Mouse (Mus musculus): Measurements from ENCODE around the gene Fryl. TPM values are rescaled to one million over a fixed set of nuclear protein-coding genes. Genes with fewer than 3 reads are reported as not detected.

The Fryl gene
- polyA plus RNA-seq, 1 experiment = 157 TPM

- TF ChIP-seq CTCF (IDR thresholded peaks at IDR 0.05; ENCODE audit: control insufficient read depth, insufficient read depth, low read length) (no peak), POLR2A (IDR thresholded peaks at IDR 0.05; ENCODE audit: borderline replicate concordance, control insufficient read depth, low read depth, low read length) (no peak)
- H3K4me3 ChIP-seq (replicated peaks; ENCODE audit: control insufficient read depth, low read depth, low read length) = no peak overlapping the region
- H3K4me1 ChIP-seq (ENCODE audit: control insufficient read depth, insufficient read depth, low read length) = no peaks in the 10 kb centered on the region; the same call in 1 of the 2 replicates
- H3K27ac ChIP-seq (ENCODE audit: control insufficient read depth, insufficient read depth, low read depth, low read length, poor library complexity) = no peak overlapping the region
- 82% methylated on average over 11 of the region's 11 CpGs for WGBS
Measured at GRCm38 (mm10) chr5:73135131-73135530, 121.3 kb downstream of the Fryl start.

GRCm38 (mm10) chr5:73133833-73134185 lies 122.6 kb downstream of the Fryl start:
- Histone ChIP-seq H3K4me3 (replicated peaks; ENCODE audit: control insufficient read depth, low read depth, low read length) (no peak overlapping the region), H3K4me1 (ENCODE audit: control insufficient read depth, insufficient read depth, low read length) (no peaks in the 10 kb centered on the region; the same call in 1 of the 2 replicates), H3K27ac (ENCODE audit: control insufficient read depth, insufficient read depth, low read depth, low read length, poor library complexity) (no peak overlapping the region)
- WGBS = 40% methylated on average over 5 of the region's 5 CpGs
- TF ChIP-seq POLR2A (IDR thresholded peaks at IDR 0.05; ENCODE audit: borderline replicate concordance, control insufficient read depth, low read depth, low read length) (no peak), CTCF (IDR thresholded peaks at IDR 0.05; ENCODE audit: control insufficient read depth, insufficient read depth, low read length) (peak; percentile 30; the same call in 1 of the 2 replicates)

GRCm38 (mm10) chr5:73132998-73133832 lies 123.2 kb downstream of the Fryl start:
- H3K4me3 ChIP-seq (replicated peaks; ENCODE audit: control insufficient read depth, low read depth, low read length) = no peak overlapping the region
- TF ChIP-seq CTCF (IDR thresholded peaks at IDR 0.05; ENCODE audit: control insufficient read depth, insufficient read depth, low read length) = no peak
- TF ChIP-seq POLR2A (IDR thresholded peaks at IDR 0.05; ENCODE audit: borderline replicate concordance, control insufficient read depth, low read depth, low read length) = no peak
- H3K27ac ChIP-seq (ENCODE audit: control insufficient read depth, insufficient read depth, low read depth, low read length, poor library complexity) = no peak overlapping the region
- no peaks in the 10 kb centered on the region; the same call in 1 of the 2 replicates for H3K4me1 ChIP-seq (ENCODE audit: control insufficient read depth, insufficient read depth, low read length)
- WGBS = 76% methylated on average over 29 of the region's 29 CpGs

GRCm38 (mm10) chr5:73130984-73131383 lies 125.4 kb downstream of the Fryl start:
- no peaks in the 10 kb centered on the region; the same call in 1 of the 2 replicates for H3K4me1 ChIP-seq (ENCODE audit: control insufficient read depth, insufficient read depth, low read length)
- no peak for TF ChIP-seq POLR2A (IDR thresholded peaks at IDR 0.05; ENCODE audit: borderline replicate concordance, control insufficient read depth, low read depth, low read length)
- TF ChIP-seq CTCF (IDR thresholded peaks at IDR 0.05; ENCODE audit: control insufficient read depth, insufficient read depth, low read length) = no peak
- H3K27ac ChIP-seq (ENCODE audit: control insufficient read depth, insufficient read depth, low read depth, low read length, poor library complexity) = no peak overlapping the region
- WGBS = 89% methylated on average over 6 of the region's 6 CpGs
- no peak overlapping the region for H3K4me3 ChIP-seq (replicated peaks; ENCODE audit: control insufficient read depth, low read depth, low read length)

- H3K4me1 ChIP-seq (ENCODE audit: control insufficient read depth, insufficient read depth, low read length) = no peaks in the 10 kb centered on the region; the same call in 1 of the 2 replicates
- no peak overlapping the region for H3K4me3 ChIP-seq (replicated peaks; ENCODE audit: control insufficient read depth, low read depth, low read length)
- 75% methylated on average over 5 of the region's 5 CpGs for whole genome bisulfite sequencing
- TF ChIP-seq CTCF (IDR thresholded peaks at IDR 0.05; ENCODE audit: control insufficient read depth, insufficient read depth, low read length) = no peak
- TF ChIP-seq POLR2A (IDR thresholded peaks at IDR 0.05; ENCODE audit: borderline replicate concordance, control insufficient read depth, low read depth, low read length) = no peak
- H3K27ac ChIP-seq (ENCODE audit: control insufficient read depth, insufficient read depth, low read depth, low read length, poor library complexity) = no peak overlapping the region
Measured at GRCm38 (mm10) chr5:73129871-73130270, 126.5 kb downstream of the Fryl start.

GRCm38 (mm10) chr5:73119969-73120725 lies 136.3 kb downstream of the Fryl start:
- Histone ChIP-seq H3K4me1 (ENCODE audit: control insufficient read depth, insufficient read depth, low read length) (no peaks in the 10 kb centered on the region), H3K27ac (ENCODE audit: control insufficient read depth, insufficient read depth, low read depth, low read length, poor library complexity) (no peak overlapping the region), H3K4me3 (replicated peaks; ENCODE audit: control insufficient read depth, low read depth, low read length) (no peak overlapping the region)
- TF ChIP-seq POLR2A (IDR thresholded peaks at IDR 0.05; ENCODE audit: borderline replicate concordance, control insufficient read depth, low read depth, low read length) (no peak), CTCF (IDR thresholded peaks at IDR 0.05; ENCODE audit: control insufficient read depth, insufficient read depth, low read length) (no peak)
- 91% methylated on average over 13 of the region's 13 CpGs for WGBS

GRCm38 (mm10) chr5:73119524-73119923 lies 136.9 kb downstream of the Fryl start:
- TF ChIP-seq CTCF (IDR thresholded peaks at IDR 0.05; ENCODE audit: control insufficient read depth, insufficient read depth, low read length) (no peak), POLR2A (IDR thresholded peaks at IDR 0.05; ENCODE audit: borderline replicate concordance, control insufficient read depth, low read depth, low read length) (no peak)
- no peak overlapping the region for H3K4me3 ChIP-seq (replicated peaks; ENCODE audit: control insufficient read depth, low read depth, low read length)
- no peak overlapping the region for H3K27ac ChIP-seq (ENCODE audit: control insufficient read depth, insufficient read depth, low read depth, low read length, poor library complexity)
- 78% methylated on average over 5 of the region's 5 CpGs for whole genome bisulfite sequencing
- H3K4me1 ChIP-seq (ENCODE audit: control insufficient read depth, insufficient read depth, low read length) = no peaks in the 10 kb centered on the region

GRCm38 (mm10) chr5:73118786-73119185 lies 137.6 kb downstream of the Fryl start:
- Histone ChIP-seq H3K4me3 (replicated peaks; ENCODE audit: control insufficient read depth, low read depth, low read length) (no peak overlapping the region), H3K27ac (ENCODE audit: control insufficient read depth, insufficient read depth, low read depth, low read length, poor library complexity) (no peak overlapping the region), H3K4me1 (ENCODE audit: control insufficient read depth, insufficient read depth, low read length) (no peaks in the 10 kb centered on the region)
- 93% methylated on average over 14 of the region's 14 CpGs for WGBS
- TF ChIP-seq CTCF (IDR thresholded peaks at IDR 0.05; ENCODE audit: control insufficient read depth, insufficient read depth, low read length) (no peak), POLR2A (IDR thresholded peaks at IDR 0.05; ENCODE audit: borderline replicate concordance, control insufficient read depth, low read depth, low read length) (no peak)

Data from bone marrow, adult 2 months (tissue).